Mouse (Mus musculus): ENCODE results near the gene Ndc80. TPM values are rescaled to one million over a fixed set of nuclear protein-coding genes. Genes with fewer than 3 reads are reported as not detected.
"Not testable (repeated sequence)": the region's sequence is repeated elsewhere in the genome, so short reads cannot be mapped to it uniquely, and the experiment has no call there.

The Ndc80 gene
- polyA plus RNA-seq, 1 experiment = 0.38 TPM

DNA sequence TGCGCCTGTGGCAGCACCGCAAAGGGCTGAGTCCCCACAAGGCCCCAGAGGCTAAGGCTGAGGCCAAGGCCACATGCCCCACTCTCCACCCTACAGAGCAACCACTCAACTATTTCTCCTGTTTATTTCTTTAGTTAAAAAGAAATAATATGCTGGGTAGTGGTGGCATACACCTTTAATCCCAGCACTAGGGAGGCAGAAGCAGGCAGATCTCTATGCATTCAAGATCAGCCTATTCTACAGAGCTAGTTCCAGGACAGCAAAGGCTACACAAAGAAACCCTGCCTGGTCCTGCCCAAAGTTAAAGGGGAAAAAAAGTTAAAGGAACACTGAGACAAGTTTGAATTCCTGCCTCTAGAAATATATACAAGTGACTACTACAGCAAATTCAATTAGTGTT lies 66.8 kb downstream of the Ndc80 start, which contains the start of gene Gm4707:
Gm4707 (minus strand) TSS at position 101 of the 400 bp plus-strand sequence.
- Histone ChIP-seq H3K4me1 (ENCODE audit: control insufficient read depth, insufficient read depth, low read length) (no peaks in the 10 kb centered on the region), H3K27ac (ENCODE audit: insufficient read depth, low read length) (no peak within 1 kb of the TSS), H3K4me3 (ENCODE audit: insufficient read depth, low read length) (no peak within 1 kb of the TSS)
- TF ChIP-seq CTCF (IDR thresholded peaks at IDR 0.05; ENCODE audit: extremely low read depth, insufficient read depth, low read length) = no peak
- no peak for TF ChIP-seq POLR2A (IDR thresholded peaks at IDR 0.05; ENCODE audit: extremely low read depth, insufficient read depth, low read length)

DNA sequence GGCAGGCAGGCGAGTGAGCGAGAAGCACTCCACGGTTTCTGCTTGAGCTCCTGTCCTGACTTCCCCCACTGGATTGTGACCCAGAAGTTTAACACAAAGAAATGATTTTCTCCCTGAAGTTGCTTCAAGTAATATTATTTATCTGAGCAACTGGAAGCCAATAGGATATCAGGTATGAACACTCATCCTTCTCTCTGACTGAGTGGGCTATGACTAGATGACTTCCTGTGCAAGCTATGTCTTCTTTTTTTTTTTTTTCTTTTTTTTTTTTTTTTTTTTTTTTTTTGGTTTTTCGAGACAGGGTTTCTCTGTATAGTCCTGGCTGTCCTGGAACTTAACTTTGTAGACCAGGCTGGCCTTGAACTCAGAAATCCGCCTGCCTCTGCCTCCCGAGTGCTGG lies 69.3 kb downstream of the Ndc80 start:
- not testable (repeated sequence) for H3K4me3 ChIP-seq (ENCODE audit: insufficient read depth, low read length); H3K4me1 ChIP-seq (ENCODE audit: control insufficient read depth, insufficient read depth, low read length); H3K27ac ChIP-seq (ENCODE audit: insufficient read depth, low read length)

Other genes with a start within 250 kb of the Ndc80 start
- 1.7 and 2.5 TPM in 2 replicates for gene Emilin2, start 214.9 kb downstream of the Ndc80 start, polyA plus RNA-seq (2012; rRNA removed)
- gene Gm4707, start 66.9 kb downstream of the Ndc80 start, polyA plus RNA-seq (2012; rRNA removed) = 1.4 and 1.6 TPM in 2 replicates
- 23.7 and 26.6 TPM in 2 replicates for gene Smchd1, start 51.5 kb downstream of the Ndc80 start, polyA plus RNA-seq (2012; rRNA removed)
- 1.7 and 2.0 TPM in 2 replicates for gene Spdya, start 25.2 kb upstream of the Ndc80 start, polyA plus RNA-seq (2012; rRNA removed)
- gene Wdr43, start 89.0 kb upstream of the Ndc80 start, polyA plus RNA-seq (2012; rRNA removed) = 18.6 and 23.3 TPM in 2 replicates
- gene Togaram2, start 146.4 kb upstream of the Ndc80 start, polyA plus RNA-seq (2012; rRNA removed) = 1.7 and 1.8 TPM in 2 replicates
- gene Pcare, start 226.0 kb upstream of the Ndc80 start, polyA plus RNA-seq (2012; rRNA removed) = 0.08 TPM in 2 replicates
- 38.9 and 42.2 TPM in 2 replicates for gene Clip4, start 241.6 kb upstream of the Ndc80 start, polyA plus RNA-seq (2012; rRNA removed)